Comparison of ENCODE assay signal across 25 mouse cellular contexts in the genomic region with DNA sequence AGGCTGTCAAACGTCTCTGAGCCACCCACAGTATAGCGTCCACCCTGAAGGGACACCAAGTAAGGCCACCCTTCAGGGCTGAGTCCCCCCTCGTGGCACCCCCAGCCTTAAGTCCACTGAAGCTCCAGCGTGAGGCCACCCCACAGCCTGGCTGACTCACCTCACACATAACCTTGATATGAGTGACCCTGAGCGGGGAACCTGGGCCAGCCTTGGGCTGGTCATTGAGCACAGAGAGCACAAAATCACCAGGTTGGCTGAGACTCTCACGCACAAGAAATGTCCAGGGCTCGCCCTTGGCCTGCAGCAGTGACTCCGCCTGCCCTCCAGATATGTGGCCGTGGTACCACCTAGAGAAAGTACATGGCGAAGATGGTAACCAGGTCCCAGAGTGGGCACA. TPM values are rescaled to one million over a fixed set of nuclear protein-coding genes. Genes with fewer than 3 reads are reported as not detected.
DNase-seq lines count a peak whose midpoint lies in the region; ATAC-seq and TF ChIP-seq lines count a peak whose summit lies in the region.
"Had no signal": no experiment of that assay in that cellular context is flagged by ENCODE, and none has a peak within 500 bp of the region (broad histone marks: within the 10 kb centered on the region; RNA-seq: fewer than 3 reads in every experiment).

No protein-coding gene starts in this region.

- H3K27ac ChIP-seq in CH12.LX (ENCODE audit: insufficient read depth, low read depth) (peak overlapping the region; percentile 69), macrophage (peak overlapping the region; percentile 98; the same call in 1 of the 2 replicates)
- H3K27ac ChIP-seq: embryonic facial prominence, embryonic 12.5 days; forebrain, embryonic 15.5 days; heart, adult 2 months; heart, embryonic 15.5 days; hindbrain, embryonic 10.5 days; hindbrain, embryonic 14.5 days; intestine, embryonic 15.5 days had no signal

- H3K9ac ChIP-seq in CH12.LX (ENCODE audit: insufficient read depth, low read depth), result peak overlapping the region; percentile 61; the same call in 1 of the 2 replicates
- H3K9ac ChIP-seq: embryonic facial prominence, embryonic 12.5 days; forebrain, embryonic 15.5 days; heart, embryonic 15.5 days; hindbrain, embryonic 14.5 days; intestine, embryonic 15.5 days had no signal

- in situ Hi-C loops in CH12.LX (cut with MboI; ENCODE audit: low pct_ligation_motif_present, low pct_unique_long_range_greater_than_20kb, low sequenced_read_pairs), result no loop called here

- ATAC-seq in G1E (ENCODE audit: extremely low read depth, insufficient number of reproducible peaks, low FRiP score, poor library complexity, severe bottlenecking), result no peak
- no peak for ATAC-seq in megakaryocyte, adult 5-6 weeks (ENCODE audit: poor library complexity, severe bottlenecking)
- ATAC-seq: activated CD4-positive, CD25-positive, alpha-beta regulatory T cell, adult 4 months; forebrain, embryonic 15.5 days; Patski had no signal

- no peak for TF ChIP-seq EP300 in CH12.LX (IDR thresholded peaks at IDR 0.05; ENCODE audit: low read length)

- WGBS in macrophage (ENCODE audit: missing documents), result 89% methylated on average over 8 of the region's 10 CpGs

- dilution Hi-C loops in CH12.LX (cut with MboI; ENCODE audit: extremely low pct_ligation_motif_present, extremely low pct_unique_long_range_greater_than_20kb, low sequenced_read_pairs), result no loop called here

- no peak for TF ChIP-seq CTCF in CH12.LX (conservative IDR thresholded peaks at IDR 0.05 in 1 of 2, IDR thresholded peaks at IDR 0.05 in 1 of 2; ENCODE audit: low read depth in 2 of 2, low read length in 2 of 2)
- TF ChIP-seq CTCF in G1E (IDR thresholded peaks at IDR 0.05; ENCODE audit: low read depth, low read length), result no peak

- peaks cover 36% of the 10 kb centered on the region for H3K79me2 ChIP-seq in CH12.LX (replicated peaks; ENCODE audit: control insufficient read depth, extremely low read depth, insufficient read depth, poor library complexity, severe bottlenecking)
- H3K79me2 ChIP-seq in macrophage (ENCODE audit: inconsistent target), result peaks cover 90% of the 10 kb centered on the region

- TF ChIP-seq POLR2A in CH12.LX (IDR thresholded peaks at IDR 0.05; ENCODE audit: low read depth, low read length), result 0 out of 2 replicates have a peak, but pooled peaks have one; percentile 10

- H3K27me3 ChIP-seq in CH12.LX (replicated peaks) (no peaks in the 10 kb centered on the region), G1E (ENCODE audit: insufficient read depth, low read length) (no peaks in the 10 kb centered on the region)
- H3K27me3 ChIP-seq: embryonic facial prominence, embryonic 12.5 days; forebrain, embryonic 15.5 days; heart, embryonic 15.5 days; intestine, embryonic 15.5 days; Patski had no signal

- H3K4me1 ChIP-seq in CH12.LX (ENCODE audit: control insufficient read depth in 1 of 2, insufficient read depth in 2 of 2) (peaks cover 40 to 70% of the 10 kb centered on the region in 2 experiments), G1E (ENCODE audit: insufficient read depth, low read depth, low read length) (peaks cover 91% of the 10 kb centered on the region)
- H3K4me1 ChIP-seq: forebrain, embryonic 15.5 days had no signal

- no peaks in the 10 kb centered on the region for H3K9me3 ChIP-seq in CH12.LX (replicated peaks; ENCODE audit: low read length)
- H3K9me3 ChIP-seq in G1E (replicated peaks), result no peaks in the 10 kb centered on the region
- H3K9me3 ChIP-seq: embryonic facial prominence, embryonic 12.5 days; forebrain, embryonic 15.5 days; heart, embryonic 15.5 days; hindbrain, embryonic 10.5 days; intestine, embryonic 15.5 days had no signal

- DNase-seq in CH12.LX (ENCODE audit: extremely low read depth) (no peak), G1E (ENCODE audit: low spot score) (no peak)
- peak; percentile 75 for DNase-seq in adrenal gland, postnatal 14 days
- DNase-seq in left cerebral cortex, adult 11 months (ENCODE audit: low spot score), result no peak
- DNase-seq in frontal cortex, postnatal 36 days (ENCODE audit: low spot score in 2 of 2), result no peak
- DNase-seq: cerebellum, adult 18-20 months; cerebellum, postnatal 10 days; gastrocnemius, postnatal 14 days; heart, adult 2 months; kidney, adult 2 months had no signal

- H3K4me2 ChIP-seq in CH12.LX (ENCODE audit: insufficient read depth, low read depth, poor library complexity, severe bottlenecking), result no peak overlapping the region
- H3K4me2 ChIP-seq: embryonic facial prominence, embryonic 12.5 days; forebrain, embryonic 15.5 days; heart, embryonic 11.5 days; heart, embryonic 15.5 days; hindbrain, embryonic 14.5 days; intestine, embryonic 15.5 days had no signal

- no peak overlapping the region for H3K4me3 ChIP-seq in CH12.LX (replicated peaks in 1 of 3; ENCODE audit: low read depth in 2 of 3, low read length in 2 of 3, poor library complexity in 1 of 3)
- H3K4me3 ChIP-seq in G1E (ENCODE audit: low read depth, low read length), result peak overlapping the region; percentile 1; the same call in 1 of the 2 replicates
- no peak overlapping the region for H3K4me3 ChIP-seq in macrophage (ENCODE audit: inconsistent target)
- H3K4me3 ChIP-seq: embryonic facial prominence, embryonic 12.5 days; forebrain, embryonic 15.5 days; heart, adult 2 months; heart, embryonic 15.5 days; hindbrain, embryonic 10.5 days; intestine, embryonic 15.5 days had no signal

- no peak for TF ChIP-seq RAD21 in CH12.LX (IDR thresholded peaks at IDR 0.05; ENCODE audit: low read depth, low read length)

- peaks cover 56 to 72% of the 10 kb centered on the region in 2 experiments for H3K36me3 ChIP-seq in CH12.LX (replicated peaks in 1 of 2; ENCODE audit: control insufficient read depth in 1 of 2, insufficient read depth in 1 of 2, low read length in 1 of 2)
- peaks cover 84% of the 10 kb centered on the region for H3K36me3 ChIP-seq in G1E (replicated peaks)
- H3K36me3 ChIP-seq in macrophage (ENCODE audit: inconsistent target), result peaks cover 51% of the 10 kb centered on the region
- H3K36me3 ChIP-seq: embryonic facial prominence, embryonic 12.5 days; forebrain, embryonic 15.5 days; heart, embryonic 15.5 days; hindbrain, embryonic 10.5 days; intestine, embryonic 15.5 days had no signal

RNA-seq across cellular contexts. Expression of a gene that starts 9.9 kb away (rescaled TPM):
- total RNA-seq in CH12.LX (2012; rRNA removed), result 247 and 283 TPM in 2 replicates
- 300 and 327 TPM in 2 replicates for total RNA-seq in CH12.LX (2014; rRNA removed)
- 585 and 814 TPM in 2 replicates for polyA plus RNA-seq in CH12.LX (2012; ENCODE audit: insufficient read length, low read depth)
- 66.2 and 72.6 TPM in 2 replicates for total RNA-seq in G1E (2014; fragmentation: Nextera tagmentation)
- 309 and 356 TPM in 2 replicates for total RNA-seq in G1E (2017)
- polyA plus RNA-seq in G1E (2012), result 54.9 and 129 TPM in 2 replicates
- total RNA-seq in adrenal gland, postnatal 14 days (2021), result 7.3 and 23.1 TPM in 2 replicates
- total RNA-seq in macrophage (2018; cell fraction: chromatin; rRNA removed), result 100 to 1,000 TPM in 17 of 26 experiments, 10 to 100 TPM in 9; 26.9 to 536 (median 152) TPM
- 100 to 1,000 TPM; 107 to 454 (median 253) TPM for total RNA-seq in macrophage (2018; cell fraction: cytosol; rRNA removed)
- total RNA-seq in macrophage (2018; cell fraction: nucleus; rRNA removed), result 100 to 1,000 TPM in 20 of 26 experiments, 10 to 100 TPM in 6; 52.4 to 435 (median 173) TPM
- 172 to 251 TPM (median 215 TPM) in 3 replicates for polyA plus RNA-seq in macrophage (2018)
- 308 and 336 TPM in 2 replicates for total RNA-seq in megakaryocyte, adult 5-6 weeks (2015)
- total RNA-seq in megakaryocyte, adult 5-6 weeks (2017), result 1,009 and 1,024 TPM in 2 replicates

RNA-seq across cellular contexts. Expression of a gene that starts 12.6 kb away (rescaled TPM):
- total RNA-seq in CH12.LX (2012; rRNA removed) (146 and 197 TPM in 2 replicates), CH12.LX (2014; rRNA removed) (59.3 and 64.3 TPM in 2 replicates), G1E (2014; fragmentation: Nextera tagmentation) (61.7 and 62.9 TPM in 2 replicates), G1E (2017) (130 and 176 TPM in 2 replicates)
- polyA plus RNA-seq in CH12.LX (2012; ENCODE audit: insufficient read length, low read depth) (88.4 and 93.7 TPM in 2 replicates), G1E (2012) (26.1 and 38.8 TPM in 2 replicates), macrophage (2018) (43.6 to 99.2 TPM (median 63.8 TPM) in 3 replicates)
- total RNA-seq in adrenal gland, postnatal 14 days (2021), result 338 and 346 TPM in 2 replicates
- total RNA-seq in macrophage (2018; cell fraction: chromatin; rRNA removed), result 10 to 100 TPM in 19 of 26 experiments, 1 to 10 TPM in 7; 5.5 to 46.1 (median 17.1) TPM
- total RNA-seq in macrophage (2018; cell fraction: cytosol; rRNA removed), result 100 to 1,000 TPM; 123 to 226 (median 148) TPM
- 10 to 100 TPM; 14.9 to 66.2 (median 33.4) TPM for total RNA-seq in macrophage (2018; cell fraction: nucleus; rRNA removed)
- total RNA-seq in megakaryocyte, adult 5-6 weeks (2015), result 177 and 203 TPM in 2 replicates
- total RNA-seq in megakaryocyte, adult 5-6 weeks (2017), result 121 and 136 TPM in 2 replicates

RNA-seq across cellular contexts. Expression of a gene that starts 16.5 kb away (rescaled TPM):
- total RNA-seq in CH12.LX (2012; rRNA removed), result 440 and 578 TPM in 2 replicates
- total RNA-seq in CH12.LX (2014; rRNA removed), result 380 and 405 TPM in 2 replicates
- 623 and 694 TPM in 2 replicates for polyA plus RNA-seq in CH12.LX (2012; ENCODE audit: insufficient read length, low read depth)
- total RNA-seq in G1E (2014; fragmentation: Nextera tagmentation), result 325 and 378 TPM in 2 replicates
- total RNA-seq in G1E (2017), result 432 and 434 TPM in 2 replicates
- polyA plus RNA-seq in G1E (2012), result 465 and 565 TPM in 2 replicates
- total RNA-seq in adrenal gland, postnatal 14 days (2021), result 392 and 412 TPM in 2 replicates
- 100 to 1,000 TPM in 1 of 26 experiments, 10 to 100 TPM in 25; 11.3 to 119 (median 57.5) TPM for total RNA-seq in macrophage (2018; cell fraction: chromatin; rRNA removed)
- 100 to 1,000 TPM in 18 of 26 experiments, 10 to 100 TPM in 8; 83.7 to 131 (median 112) TPM for total RNA-seq in macrophage (2018; cell fraction: cytosol; rRNA removed)
- 100 to 1,000 TPM in 1 of 26 experiments, 10 to 100 TPM in 25; 24.0 to 112 (median 50.6) TPM for total RNA-seq in macrophage (2018; cell fraction: nucleus; rRNA removed)
- 84.2 to 177 TPM (median 93.5 TPM) in 3 replicates for polyA plus RNA-seq in macrophage (2018)
- 99.5 and 115 TPM in 2 replicates for total RNA-seq in megakaryocyte, adult 5-6 weeks (2015)
- 152 and 160 TPM in 2 replicates for total RNA-seq in megakaryocyte, adult 5-6 weeks (2017)

RNA-seq across cellular contexts. Expression of a gene that starts 16.6 kb away (rescaled TPM):
- total RNA-seq in CH12.LX (2012; rRNA removed) (352 and 439 TPM in 2 replicates), CH12.LX (2014; rRNA removed) (481 and 498 TPM in 2 replicates), G1E (2014; fragmentation: Nextera tagmentation) (117 and 120 TPM in 2 replicates), G1E (2017) (228 and 262 TPM in 2 replicates)
- polyA plus RNA-seq in CH12.LX (2012; ENCODE audit: insufficient read length, low read depth) (301 and 408 TPM in 2 replicates), G1E (2012) (254 and 287 TPM in 2 replicates), macrophage (2018) (27.4 to 82.6 TPM (median 54.2 TPM) in 3 replicates)
- total RNA-seq in adrenal gland, postnatal 14 days (2021), result 79.7 and 87.9 TPM in 2 replicates
- total RNA-seq in macrophage (2018; cell fraction: chromatin; rRNA removed), result 10 to 100 TPM; 11.1 to 60.8 (median 35.7) TPM
- 10 to 100 TPM; 30.5 to 51.4 (median 41.6) TPM for total RNA-seq in macrophage (2018; cell fraction: cytosol; rRNA removed)
- 10 to 100 TPM; 15.4 to 73.7 (median 34.2) TPM for total RNA-seq in macrophage (2018; cell fraction: nucleus; rRNA removed)
- total RNA-seq in megakaryocyte, adult 5-6 weeks (2015), result 144 and 179 TPM in 2 replicates
- total RNA-seq in megakaryocyte, adult 5-6 weeks (2017), result 170 and 206 TPM in 2 replicates

RNA-seq across cellular contexts. Expression of a gene that starts 27.2 kb away (rescaled TPM):
- total RNA-seq in CH12.LX (2012; rRNA removed) (not detected in 2 replicates), CH12.LX (2014; rRNA removed) (not detected in 2 replicates), G1E (2014; fragmentation: Nextera tagmentation) (not detected in 2 replicates), G1E (2017) (not detected in 2 replicates)
- polyA plus RNA-seq in CH12.LX (2012; ENCODE audit: insufficient read length, low read depth) (not detected in 2 replicates), G1E (2012) (not detected in 2 replicates), macrophage (2018) (not detected in 3 replicates)
- total RNA-seq in adrenal gland, postnatal 14 days (2021), result not detected in 2 replicates
- total RNA-seq in macrophage (2018; cell fraction: chromatin; rRNA removed), result 1 to 10 TPM in 1 of 26 experiments, not detected in 25; 2.2 TPM
- under 1 TPM in 7 of 26 experiments, not detected in 19; 0.10 to 0.44 (median 0.19) TPM for total RNA-seq in macrophage (2018; cell fraction: cytosol; rRNA removed)
- under 1 TPM in 1 of 26 experiments, not detected in 25; 0.28 TPM for total RNA-seq in macrophage (2018; cell fraction: nucleus; rRNA removed)
- total RNA-seq in megakaryocyte, adult 5-6 weeks (2015), result not detected in 2 replicates
- total RNA-seq in megakaryocyte, adult 5-6 weeks (2017), result not detected in 2 replicates
- total RNA-seq: gastrocnemius, adult 18-20 months; gastrocnemius, postnatal 14 days had no signal
- polyA plus RNA-seq: activated CD4-positive, CD25-positive, alpha-beta regulatory T cell, adult 4 months; cortical plate, adult 2 months; embryonic facial prominence, embryonic 12.5 days; forebrain, embryonic 11.5 days; forebrain, embryonic 15.5 days; gonadal fat pad, adult 2 months; heart, adult 2 months; heart, embryonic 11.5 days; heart, embryonic 15.5 days; hindbrain, embryonic 10.5 days; hindbrain, embryonic 14.5 days; intestine, embryonic 15.5 days; kidney, adult 2 months had no signal
